In genomic region chr19:55162271-55162670, GRCm38 (mm10) we compare ENCODE assay signal across 33 mouse cellular contexts. TPM values are rescaled to one million over a fixed set of nuclear protein-coding genes. Genes with fewer than 3 reads are reported as not detected.
DNase-seq lines count a peak whose midpoint lies in the region; ATAC-seq lines count a peak whose summit lies in the region.
"Had no signal": no experiment of that assay in that cellular context is flagged by ENCODE, and none has a peak within 500 bp of the region (broad histone marks: within the 10 kb centered on the region; RNA-seq: fewer than 3 reads in every experiment).

No protein-coding gene starts in this region.

- peak overlapping the region; percentile 33 for H3K4me3 ChIP-seq in megakaryocyte, embryonic 14.5 days (replicated peaks)
- H3K4me3 ChIP-seq: embryonic facial prominence, embryonic 10.5 days; embryonic facial prominence, embryonic 13.5 days; erythroblast, embryonic 14.5 days; forebrain, embryonic 10.5 days; forebrain, embryonic 13.5 days; heart, adult 2 months; heart, embryonic 10.5 days; heart, embryonic 13.5 days had no signal

- ATAC-seq in megakaryocyte, adult 5-6 weeks (ENCODE audit: poor library complexity, severe bottlenecking): no peak
- ATAC-seq: forebrain, embryonic 13.5 days; forebrain, embryonic 16.5 days; hindbrain, postnatal 0 days; inflammation-experienced regulatory T-cells, adult 6 months; intestine, embryonic 16.5 days had no signal

- H3K4me1 ChIP-seq in megakaryocyte, embryonic 14.5 days: no peaks in the 10 kb centered on the region
- H3K4me1 ChIP-seq: embryonic facial prominence, embryonic 13.5 days; forebrain, embryonic 10.5 days; forebrain, embryonic 13.5 days; heart, embryonic 13.5 days had no signal

- peaks cover 4% of the 10 kb centered on the region for H3K27me3 ChIP-seq in megakaryocyte, embryonic 14.5 days (replicated peaks)
- H3K27me3 ChIP-seq: embryonic facial prominence, embryonic 13.5 days; forebrain, embryonic 13.5 days; heart, embryonic 13.5 days had no signal

- no peaks in the 10 kb centered on the region for H3K36me3 ChIP-seq in megakaryocyte, embryonic 14.5 days (replicated peaks; ENCODE audit: low read length)
- H3K36me3 ChIP-seq: embryonic facial prominence, embryonic 10.5 days; embryonic facial prominence, embryonic 13.5 days; forebrain, embryonic 10.5 days; heart, embryonic 10.5 days; heart, embryonic 13.5 days had no signal

- peak; percentile 54 for DNase-seq in adrenal gland, adult 2 months
- DNase-seq in adrenal gland, adult 18-20 months (ENCODE audit: low spot score in 2 of 2): no peak
- DNase-seq in embryo, embryonic 10 days (ENCODE audit: low spot score): peak; percentile 40
- no peak for DNase-seq in embryo, embryonic 9.5 days (ENCODE audit: extremely low spot score)
- peak; percentile 45 for DNase-seq in R1 (ENCODE audit: low read depth, low spot score)
- DNase-seq in cerebellum, postnatal 4 days (ENCODE audit: low spot score in 2 of 2): no peak
- DNase-seq: cerebellum, adult 11 months; cerebellum, adult 2 months; cerebellum, postnatal 10 days; cerebellum, postnatal 36 days; gastrocnemius, postnatal 10 days; gastrocnemius, postnatal 36 days; heart, adult 2 months; heart, postnatal 14 days; heart, postnatal 4 days had no signal

- H3K9me3 ChIP-seq in megakaryocyte, embryonic 14.5 days: 0 out of 2 replicates have a peak, but pooled peaks cover under 1% of the 10 kb centered on the region
- H3K9me3 ChIP-seq: embryonic facial prominence, embryonic 10.5 days; embryonic facial prominence, embryonic 13.5 days; forebrain, embryonic 10.5 days; forebrain, embryonic 13.5 days; heart, embryonic 10.5 days; heart, embryonic 13.5 days had no signal

RNA-seq across cellular contexts. Expression of gene Tectb, which starts 18.3 kb away (rescaled TPM):
- under 1 TPM; 0.41 to 0.89 TPM for total RNA-seq in adrenal gland, adult 2 months (2021)
- 0.04 TPM in 1 of 2 replicates, not detected in the other for polyA plus RNA-seq in adrenal gland, adult 2 months (2012; rRNA removed)
- 1 to 10 TPM in 1 of 2 experiments, under 1 TPM in 1; 0.22 to 1.1 TPM for total RNA-seq in adrenal gland, adult 18-20 months (2021)
- not detected in 2 replicates for polyA plus RNA-seq in megakaryocyte, embryonic 14.5 days (2012; ENCODE audit: insufficient read depth, low replicate concordance)
- total RNA-seq in megakaryocyte, adult 5-6 weeks (2015): not detected in 2 replicates
- total RNA-seq in megakaryocyte, adult 5-6 weeks (2017): not detected in 2 replicates
- total RNA-seq: ES-E14; gastrocnemius, adult 18-20 months; granulocyte monocyte progenitor cell, adult 5-6 weeks had no signal
- polyA plus RNA-seq: embryonic facial prominence, embryonic 10.5 days; embryonic facial prominence, embryonic 13.5 days; erythroblast, embryonic 14.5 days; forebrain, embryonic 10.5 days; forebrain, embryonic 16.5 days; heart, embryonic 13.5 days; heart, embryonic 16.5 days; hindbrain, embryonic 11.5 days; inflammation-experienced regulatory T-cells, adult 6 months had no signal

RNA-seq across cellular contexts. Expression of gene Gpam, which starts 35.2 kb away (rescaled TPM):
- 100 to 1,000 TPM; 199 to 552 TPM for total RNA-seq in adrenal gland, adult 2 months (2021)
- 134 and 233 TPM in 2 replicates for polyA plus RNA-seq in adrenal gland, adult 2 months (2012; rRNA removed)
- 100 to 1,000 TPM in 1 of 2 experiments, 10 to 100 TPM in 1; 87.8 to 419 TPM for total RNA-seq in adrenal gland, adult 18-20 months (2021)
- polyA plus RNA-seq in megakaryocyte, embryonic 14.5 days (2012; ENCODE audit: insufficient read depth, low replicate concordance): 0.60 and 2.5 TPM in 2 replicates
- total RNA-seq in megakaryocyte, adult 5-6 weeks (2015): 1.7 and 1.8 TPM in 2 replicates
- total RNA-seq in megakaryocyte, adult 5-6 weeks (2017): 4.4 and 9.3 TPM in 2 replicates

Comparison
In these comparisons a context has a peak if more than half of its experiments do, and no peak if none do; other contexts are left out.
1. DNase-seq: peak in adrenal gland, adult 2 months (single experiment), embryo, embryonic 10 days (single experiment) and R1 (single experiment); none in adrenal gland, adult 18-20 months (0 of 2), embryo, embryonic 9.5 days (single experiment) and cerebellum, postnatal 4 days (0 of 2).
2. RNA of gene Gpam, which starts 35.2 kb away (total RNA-seq): 199 to 552 TPM in adrenal gland, adult 2 months and 87.8 to 419 TPM in adrenal gland, adult 18-20 months; 1.7 to 9.3 TPM in megakaryocyte, adult 5-6 weeks; every median in the first group is over 4 times any median in the second.